Mouse (Mus musculus): ENCODE data around the gene Polr2a. TPM values are rescaled to one million over a fixed set of nuclear protein-coding genes. Genes with fewer than 3 reads are reported as not detected.
"Not testable (repeated sequence)": the region's sequence is repeated elsewhere in the genome, so short reads cannot be mapped to it uniquely, and the experiment has no call there.

Gene Polr2a
- polyA plus RNA-seq, 1 experiment from 2014 or later = 39.3 TPM

GRCm38 (mm10) chr11:69708614-69709265 lies 49.7 kb downstream of the Polr2a start:
- Histone ChIP-seq H3K9ac (ENCODE audit: low read depth, low read length) (no peak overlapping the region), H3K27me3 (replicated peaks; ENCODE audit: control insufficient read depth, insufficient read depth, low read length) (no peaks in the 10 kb centered on the region), H3K36me3 (ENCODE audit: control insufficient read depth, insufficient read depth, low read length) (no peaks in the 10 kb centered on the region), H3K9me3 (ENCODE audit: control insufficient read depth, low read length) (no peaks in the 10 kb centered on the region), H3K4me1 (ENCODE audit: control insufficient read depth, insufficient read depth, low read length) (no peaks in the 10 kb centered on the region), H3K4me3 (ENCODE audit: low read depth, low read length) (no peak overlapping the region), H3K27ac (replicated peaks; ENCODE audit: low read depth, low read length) (no peak overlapping the region), H3K4me2 (ENCODE audit: low read depth, low read length) (no peak overlapping the region)
- 75% methylated on average over 3 of the region's 3 CpGs for WGBS
- DNase-seq (ENCODE audit: low spot score) (no peak), ATAC-seq (ENCODE audit: low read depth) (no peak)

GRCm38 (mm10) chr11:69707873-69708381 lies 50.5 kb downstream of the Polr2a start:
- Histone ChIP-seq H3K27ac (replicated peaks; ENCODE audit: low read depth, low read length) (no peak overlapping the region), H3K9ac (ENCODE audit: low read depth, low read length) (no peak overlapping the region), H3K9me3 (ENCODE audit: control insufficient read depth, low read length) (no peaks in the 10 kb centered on the region), H3K4me1 (ENCODE audit: control insufficient read depth, insufficient read depth, low read length) (no peaks in the 10 kb centered on the region), H3K36me3 (ENCODE audit: control insufficient read depth, insufficient read depth, low read length) (no peaks in the 10 kb centered on the region), H3K4me3 (ENCODE audit: low read depth, low read length) (no peak overlapping the region), H3K27me3 (replicated peaks; ENCODE audit: control insufficient read depth, insufficient read depth, low read length) (no peaks in the 10 kb centered on the region), H3K4me2 (ENCODE audit: low read depth, low read length) (no peak overlapping the region)
- DNase-seq (ENCODE audit: low spot score) (no peak), ATAC-seq (ENCODE audit: low read depth) (no peak)
- 87% methylated on average over 4 of the region's 4 CpGs for WGBS

GRCm38 (mm10) chr11:69707480-69707847 lies 51.0 kb downstream of the Polr2a start:
- H3K27ac ChIP-seq (replicated peaks; ENCODE audit: low read depth, low read length) = no peak overlapping the region; the same call in 1 of the 2 replicates
- DNase-seq (ENCODE audit: low spot score) (no peak), ATAC-seq (ENCODE audit: low read depth) (no peak)
- H3K4me2 ChIP-seq (ENCODE audit: low read depth, low read length) = no peak overlapping the region
- no peaks in the 10 kb centered on the region for H3K36me3 ChIP-seq (ENCODE audit: control insufficient read depth, insufficient read depth, low read length)
- no peaks in the 10 kb centered on the region for H3K4me1 ChIP-seq (ENCODE audit: control insufficient read depth, insufficient read depth, low read length)
- H3K9ac ChIP-seq (ENCODE audit: low read depth, low read length) = no peak overlapping the region
- no peaks in the 10 kb centered on the region for H3K27me3 ChIP-seq (replicated peaks; ENCODE audit: control insufficient read depth, insufficient read depth, low read length)
- H3K4me3 ChIP-seq (ENCODE audit: low read depth, low read length) = no peak overlapping the region
- H3K9me3 ChIP-seq (ENCODE audit: control insufficient read depth, low read length) = no peaks in the 10 kb centered on the region
- WGBS = 80% methylated on average over 4 of the region's 4 CpGs

GRCm38 (mm10) chr11:69706775-69707479 lies 51.5 kb downstream of the Polr2a start:
- Histone ChIP-seq H3K4me3 (ENCODE audit: low read depth, low read length) (no peak overlapping the region), H3K36me3 (ENCODE audit: control insufficient read depth, insufficient read depth, low read length) (no peaks in the 10 kb centered on the region)
- WGBS = 44% methylated on average over 6 of the region's 6 CpGs

GRCm38 (mm10) chr11:69704613-69705010 lies 53.8 kb downstream of the Polr2a start:
- Histone ChIP-seq H3K4me3 (ENCODE audit: low read depth, low read length) (no peak overlapping the region), H3K36me3 (ENCODE audit: control insufficient read depth, insufficient read depth, low read length) (no peaks in the 10 kb centered on the region), H3K27me3 (replicated peaks; ENCODE audit: control insufficient read depth, insufficient read depth, low read length) (no peaks in the 10 kb centered on the region), H3K4me2 (ENCODE audit: low read depth, low read length) (no peak overlapping the region), H3K9me3 (ENCODE audit: control insufficient read depth, low read length) (no peaks in the 10 kb centered on the region), H3K4me1 (ENCODE audit: control insufficient read depth, insufficient read depth, low read length) (no peaks in the 10 kb centered on the region), H3K27ac (replicated peaks; ENCODE audit: low read depth, low read length) (no peak overlapping the region), H3K9ac (ENCODE audit: low read depth, low read length) (no peak overlapping the region)
- WGBS = 35% methylated on average over 2 of the region's 2 CpGs
- ATAC-seq (ENCODE audit: low read depth) (no peak), DNase-seq (ENCODE audit: low spot score) (no peak)

More at GRCm38 (mm10) chr11:69706775-69707479, 51.5 kb downstream of the Polr2a start:
- Histone ChIP-seq H3K27ac (replicated peaks; ENCODE audit: low read depth, low read length) (no peak overlapping the region; the same call in 1 of the 2 replicates), H3K9ac (ENCODE audit: low read depth, low read length) (no peak overlapping the region), H3K27me3 (replicated peaks; ENCODE audit: control insufficient read depth, insufficient read depth, low read length) (no peaks in the 10 kb centered on the region), H3K4me1 (ENCODE audit: control insufficient read depth, insufficient read depth, low read length) (no peaks in the 10 kb centered on the region), H3K4me2 (ENCODE audit: low read depth, low read length) (no peak overlapping the region), H3K9me3 (ENCODE audit: control insufficient read depth, low read length) (no peaks in the 10 kb centered on the region)
- no peak for DNase-seq (ENCODE audit: low spot score)
- no peak for ATAC-seq (ENCODE audit: low read depth)

- no peaks in the 10 kb centered on the region for H3K27me3 ChIP-seq (replicated peaks; ENCODE audit: control insufficient read depth, insufficient read depth, low read length)
- DNase-seq (ENCODE audit: low spot score) (no peak), ATAC-seq (ENCODE audit: low read depth) (no peak)
- 51% methylated on average over 8 of the region's 8 CpGs for WGBS
- no peaks in the 10 kb centered on the region for H3K36me3 ChIP-seq (ENCODE audit: control insufficient read depth, insufficient read depth, low read length)
- H3K4me3 ChIP-seq (ENCODE audit: low read depth, low read length) = no peak overlapping the region
- no peaks in the 10 kb centered on the region for H3K4me1 ChIP-seq (ENCODE audit: control insufficient read depth, insufficient read depth, low read length)
- no peaks in the 10 kb centered on the region for H3K9me3 ChIP-seq (ENCODE audit: control insufficient read depth, low read length)
- H3K27ac ChIP-seq (replicated peaks; ENCODE audit: low read depth, low read length) = no peak overlapping the region
- no peak overlapping the region for H3K9ac ChIP-seq (ENCODE audit: low read depth, low read length)
- H3K4me2 ChIP-seq (ENCODE audit: low read depth, low read length) = no peak overlapping the region
Observed at GRCm38 (mm10) chr11:69703814-69704612, 54.4 kb downstream of the Polr2a start.

- H3K4me1 ChIP-seq (ENCODE audit: control insufficient read depth, insufficient read depth, low read length); H3K9me3 ChIP-seq (ENCODE audit: control insufficient read depth, low read length); DNase-seq (ENCODE audit: low spot score); H3K9ac ChIP-seq (ENCODE audit: low read depth, low read length); H3K4me2 ChIP-seq (ENCODE audit: low read depth, low read length); ATAC-seq (ENCODE audit: low read depth); H3K27me3 ChIP-seq (replicated peaks; ENCODE audit: control insufficient read depth, insufficient read depth, low read length); H3K4me3 ChIP-seq (ENCODE audit: low read depth, low read length); H3K36me3 ChIP-seq (ENCODE audit: control insufficient read depth, insufficient read depth, low read length); H3K27ac ChIP-seq (replicated peaks; ENCODE audit: low read depth, low read length): not testable (repeated sequence)
- 74% methylated on average over 2 of the region's 3 CpGs for WGBS
Observed at GRCm38 (mm10) chr11:69703381-69703780, 55.1 kb downstream of the Polr2a start.

- not testable (repeated sequence) for H3K4me1 ChIP-seq (ENCODE audit: control insufficient read depth, insufficient read depth, low read length); H3K27me3 ChIP-seq (replicated peaks; ENCODE audit: control insufficient read depth, insufficient read depth, low read length); ATAC-seq (ENCODE audit: low read depth); H3K36me3 ChIP-seq (ENCODE audit: control insufficient read depth, insufficient read depth, low read length); DNase-seq (ENCODE audit: low spot score); H3K4me2 ChIP-seq (ENCODE audit: low read depth, low read length); H3K27ac ChIP-seq (replicated peaks; ENCODE audit: low read depth, low read length); H3K9ac ChIP-seq (ENCODE audit: low read depth, low read length); H3K9me3 ChIP-seq (ENCODE audit: control insufficient read depth, low read length); H3K4me3 ChIP-seq (ENCODE audit: low read depth, low read length)
- 92% methylated on average over 10 of the region's 10 CpGs for WGBS
Observed at GRCm38 (mm10) chr11:69702886-69703285, 55.6 kb downstream of the Polr2a start.
